Mouse (Mus musculus) left cerebral cortex, adult 18-20 months (tissue): ENCODE results near the gene Bola3. TPM values are rescaled to one million over a fixed set of nuclear protein-coding genes. Genes with fewer than 3 reads are reported as not detected.

Source experiments
- DNase-seq, 2 experiments: peaks; one replicate each; pipeline ENCODE4 v3.0.0; 2021 to 2022; ENCODE audit warnings: low spot score in 2 of 2, mixed read lengths in 1 of 2
- long read RNA-seq, 2 experiments: library from polyadenylated mRNA; stranded (forward); transcript quantifications; one replicate each; pipeline ENCODE4 v2.0.0; 2021
- total RNA-seq, 2 experiments: library from RNA; stranded (reverse); gene quantifications; 2 replicates each; pipeline ENCODE4 v1.2.3; 2021

Gene Bola3
- total RNA-seq: 10 to 100 TPM; 49.3 to 49.5 TPM
- long read RNA-seq, experiment 1, transcript Bola3-207 (4 exons, 2,312 nt): major isoform, 32 of 35 reads
- long read RNA-seq, experiment 1, partial matches to known transcripts: 0 of 35 reads
- long read RNA-seq, experiment 1, other reads (novel, unspliced or antisense): 1 of 35 reads
- long read RNA-seq, experiment 2, transcript Bola3-207 (4 exons, 2,312 nt): major isoform, 38 of 45 reads
- long read RNA-seq, experiment 2, partial matches to known transcripts: 0 of 45 reads
- long read RNA-seq, experiment 2, other reads (novel, unspliced or antisense): 5 of 45 reads

DNA sequence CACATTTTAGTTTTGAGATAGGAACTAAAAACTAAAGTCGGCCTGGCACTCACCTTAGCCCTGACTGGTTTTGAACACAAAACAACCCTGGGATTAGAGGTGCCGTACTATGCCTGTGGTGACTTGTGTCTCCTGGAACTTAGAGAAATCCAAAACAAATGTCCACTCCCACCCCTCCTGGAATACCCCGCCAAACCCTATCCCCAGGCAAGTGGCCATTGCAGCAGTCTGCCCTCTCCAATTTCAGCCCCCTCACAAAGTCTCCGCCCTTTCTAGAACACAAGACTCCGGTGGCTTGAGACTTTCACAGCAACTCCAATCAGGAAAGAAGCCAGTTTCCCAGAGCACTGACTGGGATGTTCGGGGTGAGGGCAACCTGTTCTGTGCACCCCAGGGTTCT lies at the start of gene Bola3:
Gene Bola3 (plus strand): TSS at position 275 of the 400 bp plus-strand sequence.
- DNase-seq: no peak

DNA sequence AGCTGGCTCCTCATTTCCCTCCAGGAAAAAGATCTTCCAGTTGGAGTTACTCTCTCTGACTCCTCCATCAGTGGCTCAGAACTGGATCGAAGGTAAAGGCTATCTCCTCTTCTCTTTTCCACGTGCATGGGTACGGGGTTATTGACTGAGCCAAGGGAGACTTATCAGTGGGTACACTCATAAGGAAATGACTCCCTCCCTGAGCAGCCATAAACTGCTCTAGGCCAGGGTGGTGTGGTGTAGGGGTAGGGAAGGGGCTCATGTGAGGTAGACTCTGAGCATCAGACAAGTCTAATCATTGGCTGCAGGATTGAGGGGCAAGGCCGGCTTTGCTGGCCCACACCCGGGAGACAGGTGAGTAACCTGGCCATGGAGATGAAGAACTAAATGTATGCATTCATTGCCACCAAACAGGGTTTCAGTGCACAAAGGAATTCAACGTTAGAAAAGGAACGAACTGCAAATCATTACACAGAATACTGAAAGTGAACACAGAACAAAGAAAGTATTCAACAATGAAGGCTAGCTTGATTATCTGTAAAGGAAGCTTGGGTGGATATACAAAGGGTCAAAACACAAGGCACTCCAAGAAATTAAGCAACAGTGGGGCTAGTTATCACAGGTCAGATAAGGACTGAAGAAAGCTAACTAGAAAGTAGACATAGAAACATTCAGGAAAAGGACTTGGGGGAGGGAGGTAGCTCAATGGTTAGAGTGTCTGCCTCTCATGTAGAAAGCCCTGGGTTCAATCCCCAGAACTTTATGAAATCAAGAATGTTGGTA lies 48.3 kb upstream of the Bola3 start:
- DNase-seq: no peak

- no peak for DNase-seq
These were observed 47.7 kb upstream of the Bola3 start for GRCm38 (mm10) chr6:83301294-83301693.

DNA sequence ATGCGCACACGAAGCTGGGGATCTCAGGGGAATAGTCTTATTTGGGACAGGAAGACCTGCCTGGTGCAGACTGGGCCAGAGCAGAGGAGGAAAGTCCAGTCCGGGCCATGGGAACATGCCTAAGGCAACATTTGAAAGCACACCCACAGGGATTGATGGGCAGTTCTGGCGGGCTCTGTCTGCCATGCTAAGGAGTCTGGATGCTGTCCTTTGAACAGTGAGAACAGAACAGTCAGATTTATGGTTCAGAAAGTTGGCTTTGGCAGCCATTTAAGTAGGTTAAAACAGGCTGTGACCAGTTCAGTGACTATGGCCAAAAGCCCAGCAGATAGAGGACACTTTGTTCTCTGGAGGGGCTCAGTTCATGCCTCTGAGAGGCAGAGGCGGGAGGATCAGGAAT lies 46.7 kb upstream of the Bola3 start:
- no peak for DNase-seq

DNA sequence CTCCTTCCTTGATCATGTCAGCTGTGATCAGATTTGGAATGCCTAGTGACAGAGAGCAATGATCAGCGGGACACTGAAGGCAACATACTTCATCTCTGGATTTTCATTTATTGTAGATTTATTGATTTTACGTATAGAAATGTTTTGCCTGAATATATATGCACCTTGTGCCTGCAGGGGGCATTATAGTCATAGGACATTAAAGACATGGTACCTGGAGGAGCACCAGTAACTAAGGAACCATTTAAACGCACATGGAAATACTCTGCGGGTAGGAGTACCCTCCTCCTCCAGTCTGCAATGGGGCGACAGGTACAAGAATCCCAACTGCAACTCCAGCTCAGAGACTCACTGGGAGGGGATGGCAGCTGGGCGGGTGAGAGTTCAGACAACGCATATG lies 39.9 kb upstream of the Bola3 start:
- no peak for DNase-seq

DNA sequence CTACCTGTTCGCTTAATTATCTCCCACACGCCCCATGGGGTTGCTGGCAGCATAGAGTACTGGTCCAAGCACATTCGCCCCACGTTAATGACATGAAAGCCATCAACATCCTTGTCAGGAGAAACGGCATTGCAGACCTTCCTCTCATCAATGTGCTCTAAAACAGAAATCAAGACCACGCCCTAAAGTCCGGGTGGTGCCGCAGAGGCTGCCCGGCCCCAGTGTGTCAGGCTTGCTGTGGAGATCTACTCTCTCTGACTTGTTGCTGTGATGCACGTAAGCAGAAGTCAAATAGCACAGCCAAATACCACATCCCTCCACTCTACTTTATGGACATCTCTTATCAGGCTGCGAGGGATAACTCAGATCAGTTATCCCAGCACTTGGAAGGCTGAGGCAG lies 37.7 kb upstream of the Bola3 start:
- no peak for DNase-seq

DNA sequence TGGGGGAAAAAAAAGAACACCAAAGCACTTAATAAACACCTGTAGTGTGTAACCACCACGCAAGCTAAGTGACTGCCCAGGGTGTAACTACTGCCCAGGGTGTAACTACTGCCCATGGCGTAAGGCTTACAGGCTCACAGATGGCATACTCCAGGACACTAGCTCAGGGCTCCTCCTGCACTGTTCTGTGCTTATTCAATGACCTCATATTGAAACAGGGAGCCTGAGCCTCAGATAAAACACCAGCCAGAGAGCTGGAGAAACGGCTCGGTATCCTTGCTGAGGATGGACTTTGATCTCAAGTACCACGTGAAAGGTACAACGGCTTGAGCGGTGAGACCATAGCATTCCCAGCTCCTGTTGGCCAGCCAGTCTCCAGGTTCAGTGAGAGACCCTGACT lies 36.9 kb upstream of the Bola3 start:
- DNase-seq: no peak

- no peak for DNase-seq
These were observed 36.4 kb upstream of the Bola3 start for GRCm38 (mm10) chr6:83312514-83312913.

GRCm38 (mm10) chr6:83315293-83315692 lies 33.7 kb upstream of the Bola3 start:
- no peak for DNase-seq

GRCm38 (mm10) chr6:83316022-83316421 lies 32.9 kb upstream of the Bola3 start:
- DNase-seq: peak; percentile 12 to 13

DNA sequence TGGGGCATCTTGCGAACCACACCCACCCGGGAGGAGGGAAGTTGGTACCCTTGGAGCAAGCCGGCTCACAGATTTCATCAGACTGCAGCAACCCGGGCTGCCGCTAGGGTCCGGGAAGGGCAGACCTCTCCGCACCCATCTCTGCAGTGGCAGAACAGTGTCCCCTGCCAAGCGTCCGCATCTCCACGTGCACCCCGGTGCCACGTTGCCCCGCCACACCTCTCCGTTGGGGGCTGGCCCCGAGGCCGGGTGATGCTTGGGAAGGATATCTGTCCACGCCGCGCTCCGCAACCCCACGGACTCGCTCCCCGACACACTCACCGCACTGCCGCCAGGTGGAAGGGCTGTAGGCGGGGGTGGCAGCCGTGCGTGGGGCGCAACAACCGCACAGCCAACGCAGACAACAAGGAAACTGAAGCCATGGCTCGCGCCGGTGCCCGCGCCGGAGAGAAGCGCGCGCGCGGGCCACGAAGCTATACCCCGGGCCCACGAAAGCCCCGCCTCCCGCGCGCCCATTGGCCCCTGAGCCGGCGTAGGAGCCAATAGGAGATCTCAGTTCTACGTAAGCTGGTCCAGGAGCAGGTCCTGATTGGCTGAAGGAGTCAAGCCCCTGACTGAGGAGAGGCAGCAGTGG lies 31.7 kb upstream of the Bola3 start:
- DNase-seq: peak; percentile 91 to 92

- DNase-seq: no peak
These were observed 27.0 kb upstream of the Bola3 start for GRCm38 (mm10) chr6:83321927-83322326.

DNA sequence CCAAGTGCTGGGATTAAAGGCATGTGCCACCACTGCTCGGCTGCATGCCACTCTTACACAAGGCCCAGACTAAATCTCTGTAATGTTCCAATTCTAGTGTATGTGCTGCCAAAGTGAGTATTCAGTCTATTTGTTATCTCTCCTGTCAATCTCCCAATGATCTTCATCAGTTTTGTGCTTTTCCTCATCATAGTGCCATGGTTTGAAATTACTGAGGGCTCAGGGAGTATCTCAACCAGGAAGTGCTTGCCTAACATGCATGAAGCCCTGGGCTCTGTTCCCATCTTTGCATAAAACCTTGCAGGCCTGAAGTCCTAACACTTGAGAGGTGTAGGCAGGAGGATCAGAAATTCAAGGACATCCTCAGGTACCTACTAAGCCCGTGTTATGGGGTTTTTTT lies 26.2 kb upstream of the Bola3 start:
- DNase-seq: no peak

DNA sequence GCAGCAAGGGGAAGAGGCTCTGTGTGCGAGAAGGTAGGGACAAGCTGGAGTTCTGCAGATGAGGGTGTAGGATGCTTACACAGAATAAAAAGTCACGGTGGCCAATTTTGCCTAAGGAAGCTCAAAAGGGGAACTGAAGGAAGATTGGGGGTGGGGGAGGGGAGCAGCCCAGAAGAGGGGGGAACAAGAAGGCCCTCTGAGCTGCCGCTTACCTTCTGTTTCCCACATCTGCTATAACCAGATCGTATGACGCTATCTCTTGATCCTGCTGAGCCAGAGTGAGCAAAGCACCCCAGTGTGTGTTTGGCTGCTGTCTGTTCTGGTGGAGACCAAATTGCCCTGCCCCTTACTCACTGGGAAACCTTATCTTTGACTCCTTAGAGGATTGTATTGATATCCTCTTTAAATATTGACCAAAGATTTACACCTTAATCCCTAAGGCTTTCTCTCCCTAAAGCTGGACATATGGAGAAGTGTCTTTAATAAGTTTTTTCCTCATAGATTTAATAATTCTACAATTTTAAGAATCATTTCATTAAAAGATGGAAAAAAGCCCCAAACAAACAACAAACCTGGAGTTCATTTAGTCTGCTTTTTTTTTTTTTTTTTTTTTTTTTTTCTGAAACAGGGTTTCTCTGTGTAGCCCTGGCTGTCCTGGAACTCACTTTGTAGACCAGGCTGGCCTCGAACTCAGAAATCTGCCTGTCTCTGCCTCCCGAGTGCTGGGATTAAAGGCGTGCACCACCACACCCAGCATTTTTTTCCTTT lies 25.1 kb upstream of the Bola3 start:
- no peak for DNase-seq

DNA sequence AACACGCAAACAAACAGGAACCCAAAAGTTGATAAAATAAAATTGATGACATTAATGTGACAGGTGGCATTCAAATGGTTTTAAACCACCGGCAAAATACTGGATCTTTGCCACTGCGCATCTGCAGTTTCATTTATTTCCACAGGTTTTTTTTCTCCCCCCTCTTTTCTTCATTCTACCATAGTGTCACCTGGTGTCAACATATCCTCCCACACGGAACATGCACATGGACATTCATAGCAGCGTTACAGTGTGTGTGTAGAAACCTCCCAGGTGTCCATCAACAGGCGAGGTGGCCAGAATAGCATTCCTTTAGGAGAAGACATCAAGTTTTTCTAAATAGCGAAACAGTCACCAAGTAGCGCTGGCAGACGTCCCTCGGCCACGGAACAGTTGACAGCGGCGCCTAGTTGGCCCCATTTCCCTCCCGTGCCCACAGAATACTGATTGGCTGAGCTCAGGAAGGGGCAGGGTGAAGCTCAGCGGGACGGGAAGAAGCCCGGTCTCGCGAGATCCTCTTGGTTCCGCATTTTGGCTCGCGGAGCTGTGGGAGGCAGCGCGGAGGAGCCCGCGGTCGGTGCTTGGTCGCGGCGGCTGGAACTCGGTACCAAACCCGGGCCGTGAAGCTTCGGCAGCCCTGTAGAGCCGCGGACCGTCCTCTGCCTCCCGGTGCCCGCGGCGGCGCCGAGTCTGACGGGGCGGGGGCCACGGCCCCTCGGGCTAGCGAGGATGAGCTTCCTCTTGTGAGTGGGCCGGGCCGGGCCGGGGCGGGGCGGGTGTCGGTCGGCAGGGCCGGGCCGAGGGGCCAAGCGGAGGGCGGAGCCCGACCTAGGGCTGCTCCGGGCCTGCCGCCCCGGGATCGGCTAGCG lies 23.2 kb upstream of the Bola3 start, which contains the start of the genes Mthfd2 and Mob1a:
Gene Mthfd2 (minus strand): TSS at position 384 of the 869 bp plus-strand sequence.
Gene Mob1a (plus strand): TSS at position 492 of the 869 bp plus-strand sequence.
- DNase-seq: peak; percentile 91 to 94

GRCm38 (mm10) chr6:83326394-83326736 lies 22.6 kb upstream of the Bola3 start:
- DNase-seq: no peak

GRCm38 (mm10) chr6:83326761-83327160 lies 22.2 kb upstream of the Bola3 start:
- no peak for DNase-seq

DNA sequence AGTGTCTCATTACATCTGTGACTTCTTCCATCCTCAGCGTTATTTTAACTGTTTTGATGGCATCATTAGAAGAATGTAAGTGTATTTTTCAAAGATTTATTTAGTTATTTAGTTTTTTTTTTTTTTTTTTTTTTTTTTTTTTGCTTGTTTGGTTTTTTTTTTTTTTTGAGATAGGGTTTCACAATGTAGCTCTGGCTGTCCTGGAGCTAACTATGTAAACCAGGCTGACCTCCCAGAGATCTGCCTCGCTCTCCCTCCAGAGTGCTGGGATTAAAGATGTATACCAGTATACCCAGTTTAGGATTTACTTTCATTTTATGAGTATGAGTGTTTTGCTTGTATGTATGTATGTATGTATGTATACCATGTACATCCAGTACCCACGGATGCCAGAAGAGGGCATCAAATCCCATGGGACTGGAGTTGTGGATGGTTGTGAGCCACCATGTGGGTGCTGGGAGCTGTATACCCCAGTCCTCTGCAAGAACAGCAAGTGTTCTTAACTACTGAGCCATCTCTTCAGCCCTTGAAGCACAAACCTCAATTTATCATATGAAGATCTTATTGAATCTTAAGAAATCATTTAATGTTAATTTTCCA lies 21.3 kb upstream of the Bola3 start:
- DNase-seq: no peak

GRCm38 (mm10) chr6:83341387-83341786 lies 7.6 kb upstream of the Bola3 start:
- DNase-seq: no peak

- no peak for DNase-seq
These were observed 6.0 kb upstream of the Bola3 start for GRCm38 (mm10) chr6:83342957-83343356.
